Mouse (Mus musculus): ENCODE measurements around the gene Prpf3. TPM values are rescaled to one million over a fixed set of nuclear protein-coding genes. Genes with fewer than 3 reads are reported as not detected.

Gene Prpf3
- total RNA-seq (2014; rRNA removed) (9.3 and 11.0 TPM in 2 replicates), polyA plus RNA-seq (2015; fragmentation: Nextera tagmentation; extraction: Ambion mirVana) (24.0 and 26.9 TPM in 2 replicates)

GRCm38 (mm10) chr3:95855502-95856089, at the start of gene Prpf3:
Gene Prpf3 (minus strand): TSS chr3:95855885.
- Histone ChIP-seq H3K9ac (replicated peaks; ENCODE audit: low read length, poor library complexity, severe bottlenecking) (peak within 1 kb of the TSS; percentile 74), H3K4me1 (ENCODE audit: insufficient read depth, low read length) (peaks cover 2% of the 10 kb centered on the region; the same call in 1 of the 2 replicates), H3K4me2 (ENCODE audit: low read depth, low read length, poor library complexity, severe bottlenecking) (peak within 1 kb of the TSS; percentile 78), H3K4me3 (ENCODE audit: low read depth, low read length) (peak within 1 kb of the TSS; percentile 85), H3K27me3 (ENCODE audit: insufficient read depth, low read length) (no peaks in the 10 kb centered on the region), H3K36me3 (ENCODE audit: insufficient read depth, low read length) (peaks cover 11% of the 10 kb centered on the region), H3K9me3 (ENCODE audit: low read length) (no peaks in the 10 kb centered on the region), H3K27ac (ENCODE audit: low read depth, low read length) (peak within 1 kb of the TSS; percentile 71)
- DNase-seq (ENCODE audit: low spot score) (peak; percentile 93), ATAC-seq (ENCODE audit: low FRiP score) (peak; percentile 97)
- TF ChIP-seq CTCF (IDR thresholded peaks at IDR 0.05): peak; percentile 5; the same call in 1 of the 2 replicates
- WGBS: under 1% methylated on average over 56 of the region's 56 CpGs

GRCm38 (mm10) chr3:95904568-95904967, 48.9 kb upstream of the Prpf3 start, which contains the start of gene Car14:
Gene Car14 (minus strand): TSS chr3:95904691.
- Histone ChIP-seq H3K4me3 (ENCODE audit: low read depth, low read length) (peak within 1 kb of the TSS; percentile 1), H3K9ac (replicated peaks; ENCODE audit: low read length, poor library complexity, severe bottlenecking) (peak within 1 kb of the TSS; percentile 19; the same call in 1 of the 2 replicates), H3K9me3 (ENCODE audit: low read length) (no peaks in the 10 kb centered on the region), H3K36me3 (ENCODE audit: insufficient read depth, low read length) (no peaks in the 10 kb centered on the region), H3K4me1 (ENCODE audit: insufficient read depth, low read length) (peaks cover 8% of the 10 kb centered on the region; the same call in 1 of the 2 replicates), H3K27ac (ENCODE audit: low read depth, low read length) (no peak within 1 kb of the TSS), H3K4me2 (ENCODE audit: low read depth, low read length, poor library complexity, severe bottlenecking) (peak within 1 kb of the TSS; percentile 42), H3K27me3 (ENCODE audit: insufficient read depth, low read length) (peaks cover 27% of the 10 kb centered on the region)
- WGBS: under 1% methylated on average over 15 of the region's 15 CpGs
- ATAC-seq (ENCODE audit: low FRiP score) (no peak), DNase-seq (ENCODE audit: low spot score) (no peak)
- no peak for TF ChIP-seq CTCF (IDR thresholded peaks at IDR 0.05)

- Histone ChIP-seq H3K9me3 (ENCODE audit: low read length) (no peaks in the 10 kb centered on the region), H3K9ac (replicated peaks; ENCODE audit: low read length, poor library complexity, severe bottlenecking) (no peak overlapping the region), H3K27me3 (ENCODE audit: insufficient read depth, low read length) (peaks cover 27% of the 10 kb centered on the region), H3K36me3 (ENCODE audit: insufficient read depth, low read length) (no peaks in the 10 kb centered on the region), H3K4me3 (ENCODE audit: low read depth, low read length) (peak overlapping the region; percentile 1; the same call in 1 of the 2 replicates), H3K27ac (ENCODE audit: low read depth, low read length) (no peak overlapping the region), H3K4me2 (ENCODE audit: low read depth, low read length, poor library complexity, severe bottlenecking) (peak overlapping the region; percentile 42; the same call in 1 of the 2 replicates), H3K4me1 (ENCODE audit: insufficient read depth, low read length) (peaks cover 8% of the 10 kb centered on the region; the same call in 1 of the 2 replicates)
- TF ChIP-seq CTCF (IDR thresholded peaks at IDR 0.05): no peak
- ATAC-seq (ENCODE audit: low FRiP score) (no peak), DNase-seq (ENCODE audit: low spot score) (no peak)
- WGBS: 3% methylated on average over 15 of the region's 15 CpGs
Measured at GRCm38 (mm10) chr3:95903753-95904502, 48.2 kb upstream of the Prpf3 start.

- Histone ChIP-seq H3K27ac (ENCODE audit: low read depth, low read length) (no peak overlapping the region), H3K27me3 (ENCODE audit: insufficient read depth, low read length) (peaks cover 27% of the 10 kb centered on the region), H3K4me3 (ENCODE audit: low read depth, low read length) (no peak overlapping the region), H3K4me1 (ENCODE audit: insufficient read depth, low read length) (peaks cover 8% of the 10 kb centered on the region; the same call in 1 of the 2 replicates), H3K9ac (replicated peaks; ENCODE audit: low read length, poor library complexity, severe bottlenecking) (no peak overlapping the region), H3K4me2 (ENCODE audit: low read depth, low read length, poor library complexity, severe bottlenecking) (no peak overlapping the region), H3K36me3 (ENCODE audit: insufficient read depth, low read length) (no peaks in the 10 kb centered on the region), H3K9me3 (ENCODE audit: low read length) (no peaks in the 10 kb centered on the region)
- TF ChIP-seq CTCF (IDR thresholded peaks at IDR 0.05): no peak
- WGBS: 31% methylated on average over 6 of the region's 6 CpGs
- DNase-seq (ENCODE audit: low spot score) (no peak), ATAC-seq (ENCODE audit: low FRiP score) (0 out of 2 replicates have a peak, but pooled peaks have one; percentile 42)
Measured at GRCm38 (mm10) chr3:95902643-95903042, 47.0 kb upstream of the Prpf3 start.

- no peak overlapping the region for H3K4me3 ChIP-seq (ENCODE audit: low read depth, low read length)
- H3K4me1 ChIP-seq (ENCODE audit: insufficient read depth, low read length): peaks cover 8% of the 10 kb centered on the region; the same call in 1 of the 2 replicates
- DNase-seq (ENCODE audit: low spot score): no peak
- H3K4me2 ChIP-seq (ENCODE audit: low read depth, low read length, poor library complexity, severe bottlenecking): no peak overlapping the region
- no peak for TF ChIP-seq CTCF (IDR thresholded peaks at IDR 0.05)
- no peak for ATAC-seq (ENCODE audit: low FRiP score)
- H3K9me3 ChIP-seq (ENCODE audit: low read length): no peaks in the 10 kb centered on the region
- no peak overlapping the region for H3K27ac ChIP-seq (ENCODE audit: low read depth, low read length)
- H3K27me3 ChIP-seq (ENCODE audit: insufficient read depth, low read length): peaks cover 23% of the 10 kb centered on the region
- H3K9ac ChIP-seq (replicated peaks; ENCODE audit: low read length, poor library complexity, severe bottlenecking): no peak overlapping the region
- no peaks in the 10 kb centered on the region for H3K36me3 ChIP-seq (ENCODE audit: insufficient read depth, low read length)
Measured at GRCm38 (mm10) chr3:95902373-95902625, 46.6 kb upstream of the Prpf3 start.

All from midbrain, postnatal 0 days (tissue).